Mouse (Mus musculus) heart, embryonic 10.5 days (tissue): ENCODE results near the gene Tex19.2. TPM values are rescaled to one million over a fixed set of nuclear protein-coding genes. Genes with fewer than 3 reads are reported as not detected.
"Not testable (repeated sequence)": the region's sequence is repeated elsewhere in the genome, so short reads cannot be mapped to it uniquely, and the experiment has no call there.

Experiments used
- DNase-seq: peaks from one replicate; pipeline ENCODE4 v3.0.0-alpha.2; 2017; ENCODE audit warnings: low spot score
- H3K27ac ChIP-seq: fragments of 300-500 bp; sonication (generic); 2 replicates; pipeline ENCODE4 v1.5.1; 2016; ENCODE audit warnings: mild to moderate bottlenecking
- H3K27me3 ChIP-seq: fragments of 300-500 bp; sonication (generic); 2 replicates; pipeline ENCODE4 v1.6.1; 2016; ENCODE audit warnings: mild to moderate bottlenecking; ENCODE audit not compliant: poor library complexity, insufficient read depth, severe bottlenecking
- H3K36me3 ChIP-seq: fragments of 300-500 bp; sonication (generic); 2 replicates; pipeline ENCODE4 v1.6.1; 2016; ENCODE audit warnings: mild to moderate bottlenecking, moderate library complexity
- H3K4me1 ChIP-seq: fragments of 300-500 bp; sonication (generic); 2 replicates; pipeline ENCODE4 v1.6.1; 2016; ENCODE audit warnings: mild to moderate bottlenecking
- H3K4me3 ChIP-seq: fragments of 300-500 bp; sonication (generic); 2 replicates; pipeline ENCODE4 v1.5.1; 2016; ENCODE audit warnings: mild to moderate bottlenecking, moderate library complexity
- H3K9me3 ChIP-seq: fragments of 300-500 bp; sonication (generic); 2 replicates; pipeline ENCODE4 v1.6.1; 2016; ENCODE audit warnings: mild to moderate bottlenecking, moderate library complexity
- WGBS: fragments of 180-500 bp; shearing (Covaris S2); methylation state at CpG from one replicate; pipeline ENCODE4 v1.1.7; 2016; 5-methylcytosine and 5-hydroxymethylcytosine counted together
- polyA plus RNA-seq: library from polyadenylated mRNA; unstranded; fragments of >200 nt; fragmentation: Nextera tagmentation; extraction: Ambion mirVana; gene quantifications from 2 replicates; pipeline ENCODE4 v1.2.1, GENCODE M21; 2016

Gene Tex19.2
- polyA plus RNA-seq, 1 experiment from 2014 or later = not detected

GRCm38 (mm10) chr11:121127441-121127840 lies 9.0 kb upstream of the Tex19.2 start:
- no peaks in the 10 kb centered on the region for H3K9me3 ChIP-seq
- H3K27ac ChIP-seq = no peak overlapping the region
- no peaks in the 10 kb centered on the region for H3K27me3 ChIP-seq
- H3K36me3 ChIP-seq = no peaks in the 10 kb centered on the region
- 87% methylated on average over 3 of the region's 3 CpGs for WGBS
- DNase-seq = no peak
- H3K4me3 ChIP-seq = no peak overlapping the region
- H3K4me1 ChIP-seq = peaks cover 8% of the 10 kb centered on the region

DNA sequence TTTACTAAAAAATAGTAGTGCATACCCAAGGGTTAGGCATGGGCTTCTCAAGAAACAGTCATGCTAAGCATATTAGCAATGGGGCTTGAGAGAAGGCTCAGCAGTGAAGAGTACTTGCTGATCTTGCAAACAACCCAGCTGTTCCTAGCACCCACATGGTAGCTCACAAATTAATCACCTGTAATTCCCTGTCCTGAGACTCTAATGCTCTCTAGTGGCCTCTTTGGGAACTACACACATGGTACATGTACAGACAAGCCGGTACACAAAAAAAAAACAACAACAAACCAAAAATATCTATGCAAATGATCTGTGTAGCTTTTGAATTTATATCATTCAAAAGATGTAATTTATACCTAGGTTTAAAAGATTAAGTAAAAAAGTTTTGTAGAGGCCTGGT lies 7.9 kb upstream of the Tex19.2 start:
- no peaks in the 10 kb centered on the region for H3K27me3 ChIP-seq
- H3K9me3 ChIP-seq = no peaks in the 10 kb centered on the region
- peaks cover 18% of the 10 kb centered on the region for H3K4me1 ChIP-seq
- whole genome bisulfite sequencing = 72% methylated on average over 1 of the region's 1 CpGs
- H3K36me3 ChIP-seq = no peaks in the 10 kb centered on the region
- no peak for DNase-seq
- H3K4me3 ChIP-seq = no peak overlapping the region
- H3K27ac ChIP-seq = no peak overlapping the region

DNA sequence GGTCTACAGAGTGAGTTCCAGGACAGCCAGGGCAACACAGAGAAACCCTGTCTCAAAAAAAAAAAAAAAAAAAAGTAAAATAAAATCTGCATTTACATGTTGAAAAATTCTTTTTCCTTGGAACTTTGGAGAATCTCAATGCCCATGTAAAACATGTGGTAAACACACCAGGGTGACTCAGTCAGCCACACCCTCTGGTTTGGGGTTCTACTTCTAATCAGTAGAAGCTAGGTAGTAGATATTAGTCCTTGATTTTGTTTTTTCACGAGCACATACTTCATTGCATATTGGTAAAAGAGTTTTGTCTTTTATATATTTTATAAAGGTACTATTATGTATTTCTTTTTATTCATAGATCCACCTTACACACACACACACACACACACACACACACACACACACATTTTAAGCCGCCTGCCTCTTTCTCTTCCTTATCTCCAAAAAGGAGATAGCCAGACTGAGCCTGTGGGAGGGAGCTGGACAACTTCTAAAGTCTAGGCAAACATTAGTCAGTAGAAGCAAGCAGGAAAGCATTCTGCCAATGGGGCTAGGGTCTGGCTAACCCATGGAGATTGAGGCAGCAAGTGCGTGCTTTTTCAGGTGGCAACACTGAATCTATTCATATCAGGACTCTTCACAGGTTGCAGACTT lies 7.2 kb upstream of the Tex19.2 start:
- WGBS = 44% methylated on average over 3 of the region's 3 CpGs
- Histone ChIP-seq H3K4me3 (no peak overlapping the region), H3K27ac (no peak overlapping the region)

GRCm38 (mm10) chr11:121123438-121123837 lies 5.0 kb upstream of the Tex19.2 start:
- DNase-seq = no peak
- Histone ChIP-seq H3K4me1 (peaks cover 18% of the 10 kb centered on the region), H3K27ac (no peak overlapping the region), H3K9me3 (no peaks in the 10 kb centered on the region), H3K4me3 (no peak overlapping the region), H3K27me3 (no peaks in the 10 kb centered on the region), H3K36me3 (no peaks in the 10 kb centered on the region)
- 86% methylated on average over 4 of the region's 4 CpGs for WGBS

More for the DNA sequence above, 7.2 kb upstream of the Tex19.2 start:
- no peaks in the 10 kb centered on the region for H3K36me3 ChIP-seq
- H3K9me3 ChIP-seq = no peaks in the 10 kb centered on the region
- H3K4me1 ChIP-seq = peaks cover 18% of the 10 kb centered on the region
- H3K27me3 ChIP-seq = no peaks in the 10 kb centered on the region
- DNase-seq = no peak

GRCm38 (mm10) chr11:121122024-121122670 lies 3.7 kb upstream of the Tex19.2 start:
- Histone ChIP-seq H3K4me1 (peaks cover 20% of the 10 kb centered on the region), H3K27me3 (peaks cover 9% of the 10 kb centered on the region), H3K27ac (peak overlapping the region; percentile 75), H3K36me3 (no peaks in the 10 kb centered on the region), H3K4me3 (no peak overlapping the region), H3K9me3 (no peaks in the 10 kb centered on the region)
- no peak for DNase-seq
- WGBS = 10% methylated on average over 2 of the region's 2 CpGs

DNA sequence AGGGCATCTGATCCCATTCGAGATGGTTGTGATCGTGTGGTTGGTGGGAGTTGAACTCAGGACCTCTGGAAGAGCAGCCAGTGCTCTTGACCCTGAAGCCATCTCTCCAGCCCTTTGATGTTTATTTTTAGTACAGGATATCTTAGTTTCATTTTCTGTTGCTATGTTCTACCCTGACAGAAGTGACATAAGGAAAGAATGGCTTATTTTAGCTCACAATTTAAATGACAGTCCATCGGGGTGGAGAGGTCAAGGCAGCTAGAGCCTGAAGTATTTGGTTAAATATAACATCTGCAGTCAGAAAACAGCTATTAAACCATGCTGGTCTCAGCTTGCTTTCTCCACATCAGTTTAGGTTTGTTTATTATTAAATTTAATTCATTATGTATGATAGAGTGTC lies 2.7 kb upstream of the Tex19.2 start:
- Histone ChIP-seq H3K27ac (peak overlapping the region; percentile 75), H3K27me3 (peaks cover 19% of the 10 kb centered on the region), H3K4me3 (no peak overlapping the region), H3K36me3 (no peaks in the 10 kb centered on the region), H3K4me1 (peaks cover 18% of the 10 kb centered on the region), H3K9me3 (no peaks in the 10 kb centered on the region)
- 65% methylated on average over 3 of the region's 3 CpGs for WGBS
- no peak for DNase-seq

DNA sequence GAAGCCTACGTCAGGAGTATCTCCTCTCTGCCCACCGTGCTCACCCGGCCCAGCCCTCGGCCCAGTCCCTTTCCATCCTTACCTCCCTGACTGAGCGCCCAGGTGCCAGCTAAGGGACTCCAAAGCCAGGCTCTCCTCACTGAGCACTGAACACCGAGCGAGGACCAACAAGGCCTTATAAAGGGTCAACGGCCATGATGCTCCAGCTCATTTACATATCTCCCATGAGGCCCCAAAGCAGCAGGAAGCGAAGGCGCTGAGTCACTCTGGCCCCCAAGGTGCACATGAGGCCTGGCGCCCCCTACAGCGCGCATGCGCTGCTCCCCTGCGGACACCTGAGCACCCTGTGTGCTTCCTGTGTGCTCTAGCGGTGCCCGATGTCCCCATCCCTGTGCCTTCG lies 371 bp downstream of the Tex19.2 start:
- H3K4me1 ChIP-seq = peaks cover 14% of the 10 kb centered on the region
- H3K4me3 ChIP-seq = no peak overlapping the region
- H3K9me3 ChIP-seq = no peaks in the 10 kb centered on the region
- H3K27ac ChIP-seq = 0 out of 2 replicates have a peak overlapping the region, but pooled peaks have one; percentile 11
- WGBS = 91% methylated on average over 18 of the region's 18 CpGs
- no peaks in the 10 kb centered on the region for H3K36me3 ChIP-seq
- H3K27me3 ChIP-seq = peaks cover 21% of the 10 kb centered on the region
- peak; percentile 64 for DNase-seq

DNA sequence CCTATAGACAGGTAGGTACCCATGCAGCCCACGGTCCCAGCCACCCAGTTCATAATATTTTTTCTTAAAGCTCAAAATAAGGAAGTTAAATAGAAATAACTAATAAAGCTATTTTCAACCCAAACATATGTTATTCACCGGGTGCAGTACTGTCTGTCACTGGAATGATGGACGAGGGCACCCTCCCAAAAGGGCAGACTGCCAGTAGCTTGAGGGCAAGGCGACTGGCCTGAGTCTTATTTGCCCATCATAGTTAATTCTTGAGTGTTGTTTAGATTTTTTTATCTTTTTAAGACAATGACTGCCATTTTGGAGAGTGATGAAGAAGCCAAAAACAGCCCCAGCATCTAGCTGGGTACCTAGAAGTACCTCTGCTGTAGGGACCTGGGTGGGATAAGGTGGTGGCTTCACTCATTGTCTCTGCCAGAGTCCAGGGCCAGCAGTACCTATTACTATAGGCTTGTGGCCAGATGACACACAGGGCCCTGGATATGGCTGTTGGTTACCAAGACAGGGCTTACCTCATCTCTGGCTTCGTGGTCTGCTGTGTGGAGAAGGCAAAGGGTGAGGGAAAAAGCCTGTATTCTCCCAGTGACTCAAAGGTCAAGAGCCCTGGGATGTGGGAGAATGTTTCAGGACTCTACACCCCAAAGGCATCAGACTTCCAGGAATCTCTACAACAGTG lies 6.2 kb downstream of the Tex19.2 start:
- no peak overlapping the region for H3K4me3 ChIP-seq
- no peak overlapping the region for H3K27ac ChIP-seq
- H3K9me3 ChIP-seq = no peaks in the 10 kb centered on the region
- WGBS = 80% methylated on average over 5 of the region's 5 CpGs
- H3K4me1 ChIP-seq = peaks cover 23% of the 10 kb centered on the region
- peaks cover 13% of the 10 kb centered on the region for H3K27me3 ChIP-seq
- no peak for DNase-seq
- no peaks in the 10 kb centered on the region for H3K36me3 ChIP-seq

- DNase-seq = no peak
- H3K4me1 ChIP-seq = peaks cover 23% of the 10 kb centered on the region
- peaks cover 6% of the 10 kb centered on the region for H3K27me3 ChIP-seq
- H3K4me3 ChIP-seq = no peak overlapping the region
- H3K9me3 ChIP-seq = no peaks in the 10 kb centered on the region
- H3K36me3 ChIP-seq = no peaks in the 10 kb centered on the region
- H3K27ac ChIP-seq = 0 out of 2 replicates have a peak overlapping the region, but pooled peaks have one; percentile 29
- 83% methylated on average over 1 of the region's 1 CpGs for WGBS
Observed at GRCm38 (mm10) chr11:121111601-121112000, 6.9 kb downstream of the Tex19.2 start.

DNA sequence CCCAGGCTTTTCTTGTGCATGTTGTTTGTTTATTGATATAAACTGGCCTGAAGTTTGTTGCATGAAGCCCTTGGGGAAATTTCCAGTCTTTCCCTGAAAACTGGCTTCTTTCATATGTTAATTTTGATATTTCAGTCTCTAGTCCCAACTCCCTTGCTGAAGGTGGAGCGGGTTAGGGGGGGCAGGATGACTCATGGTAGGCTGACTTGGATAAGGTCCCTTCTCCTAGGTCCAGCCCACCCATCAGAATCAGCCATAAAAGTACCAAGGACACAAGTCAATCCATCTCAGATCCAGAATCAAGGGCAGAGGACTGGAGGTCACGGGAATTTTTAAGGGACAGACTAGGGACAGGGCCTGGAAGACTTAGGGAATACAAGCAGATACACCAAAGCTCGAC lies 7.4 kb downstream of the Tex19.2 start:
- DNase-seq = no peak
- H3K4me1 ChIP-seq = peaks cover 23% of the 10 kb centered on the region
- 78% methylated on average over 3 of the region's 3 CpGs for WGBS
- H3K27ac ChIP-seq = no peak overlapping the region
- no peak overlapping the region for H3K4me3 ChIP-seq
- no peaks in the 10 kb centered on the region for H3K9me3 ChIP-seq
- H3K36me3 ChIP-seq = no peaks in the 10 kb centered on the region
- H3K27me3 ChIP-seq = peaks cover under 1% of the 10 kb centered on the region; the same call in 1 of the 2 replicates

GRCm38 (mm10) chr11:121109986-121110385 lies 8.5 kb downstream of the Tex19.2 start:
- DNase-seq = peak; percentile 92

GRCm38 (mm10) chr11:121108061-121108460 lies 10.4 kb downstream of the Tex19.2 start:
- H3K9me3 ChIP-seq = no peaks in the 10 kb centered on the region
- H3K36me3 ChIP-seq = no peaks in the 10 kb centered on the region
- peak overlapping the region; percentile 62; the same call in 1 of the 2 replicates for H3K27ac ChIP-seq
- H3K4me3 ChIP-seq = 0 out of 2 replicates have a peak overlapping the region, but pooled peaks have one; percentile 15
- H3K27me3 ChIP-seq = no peaks in the 10 kb centered on the region
- 33% methylated on average over 9 of the region's 9 CpGs for WGBS
- H3K4me1 ChIP-seq = peaks cover 23% of the 10 kb centered on the region
- no peak for DNase-seq

More at GRCm38 (mm10) chr11:121109986-121110385, 8.5 kb downstream of the Tex19.2 start:
- Histone ChIP-seq H3K9me3 (no peaks in the 10 kb centered on the region), H3K36me3 (no peaks in the 10 kb centered on the region), H3K4me1 (peaks cover 23% of the 10 kb centered on the region), H3K4me3 (no peak overlapping the region), H3K27me3 (no peaks in the 10 kb centered on the region), H3K27ac (no peak overlapping the region)
- WGBS = 5% methylated on average over 2 of the region's 2 CpGs

GRCm38 (mm10) chr11:121107242-121107641 lies 11.2 kb downstream of the Tex19.2 start:
- H3K9me3 ChIP-seq, H3K4me3 ChIP-seq, DNase-seq, H3K27me3 ChIP-seq, H3K36me3 ChIP-seq: not testable (repeated sequence)
- WGBS = 75% methylated on average over 1 of the region's 1 CpGs
- Histone ChIP-seq H3K4me1 (peaks cover 23% of the 10 kb centered on the region), H3K27ac (peak overlapping the region; percentile 62; the same call in 1 of the 2 replicates)
